Mouse (Mus musculus) natural killer cell, adult 2 months (primary cell): ENCODE data around the gene Tspan18.
A peak's percentile ranks its signal among the peaks of the same experiment; 100 is the strongest.

ENCODE experiments used
- DNase-seq, 2 experiments: peaks; one replicate each; pipeline ENCODE4 v3.0.0; 2022; ENCODE audit warnings: low spot score in 2 of 2

The Tspan18 gene

GRCm38 (mm10) chr2:93187323-93187996, 146.8 kb downstream of the Tspan18 start, which contains the start of gene Trp53i11:
TSS of gene Trp53i11 (plus strand) at chr2:93187548.
- DNase-seq: peak; percentile 88 to 95

DNA sequence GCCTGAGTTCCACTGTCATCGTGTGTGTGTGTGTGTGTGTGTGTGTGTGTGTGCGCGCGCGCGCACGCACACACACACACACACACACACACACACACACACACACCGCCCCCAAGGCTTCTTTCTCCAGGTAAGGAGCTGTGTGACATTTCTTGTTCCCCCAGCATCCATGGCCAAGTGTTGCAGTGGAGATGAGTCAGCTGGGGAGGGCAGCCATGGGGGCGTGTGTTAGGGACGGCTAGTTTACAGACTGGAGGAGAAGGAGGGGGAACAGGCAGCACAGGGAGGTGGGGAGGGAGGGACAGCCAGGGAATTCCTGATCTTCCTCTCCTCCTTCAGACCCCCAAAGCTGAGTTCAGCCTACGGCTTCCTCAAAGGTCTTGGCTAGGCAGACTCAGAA, 151.4 kb downstream of the Tspan18 start:
- no peak for DNase-seq

GRCm38 (mm10) chr2:93180077-93180844, 154.0 kb downstream of the Tspan18 start:
- DNase-seq: peak in 1 of 2 experiments; percentile 39

DNA sequence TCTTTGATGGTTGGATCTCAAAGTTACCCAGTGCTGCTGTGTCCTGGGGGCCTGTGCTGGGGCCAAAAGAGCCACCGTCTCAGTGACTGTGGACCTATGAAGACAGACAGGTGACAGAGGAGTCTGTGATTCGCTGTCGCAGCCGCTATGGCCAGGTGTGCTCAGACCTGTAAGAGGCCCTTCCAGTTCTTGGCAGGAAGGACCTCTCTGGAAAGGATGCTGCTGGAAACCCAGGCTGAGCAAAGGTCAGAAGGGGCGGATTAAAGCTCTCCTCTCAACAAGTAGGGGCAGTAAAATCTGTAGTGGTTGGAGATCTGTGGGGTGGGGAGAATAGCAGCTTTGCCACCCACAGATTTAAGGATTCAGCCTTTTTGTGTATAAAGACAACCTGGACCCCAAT, 154.7 kb downstream of the Tspan18 start:
- DNase-seq: no peak

- no peak for DNase-seq
These were observed 156.0 kb downstream of the Tspan18 start for GRCm38 (mm10) chr2:93178313-93178677.

- no peak for DNase-seq
These were observed 156.5 kb downstream of the Tspan18 start for GRCm38 (mm10) chr2:93177668-93178312.

DNA sequence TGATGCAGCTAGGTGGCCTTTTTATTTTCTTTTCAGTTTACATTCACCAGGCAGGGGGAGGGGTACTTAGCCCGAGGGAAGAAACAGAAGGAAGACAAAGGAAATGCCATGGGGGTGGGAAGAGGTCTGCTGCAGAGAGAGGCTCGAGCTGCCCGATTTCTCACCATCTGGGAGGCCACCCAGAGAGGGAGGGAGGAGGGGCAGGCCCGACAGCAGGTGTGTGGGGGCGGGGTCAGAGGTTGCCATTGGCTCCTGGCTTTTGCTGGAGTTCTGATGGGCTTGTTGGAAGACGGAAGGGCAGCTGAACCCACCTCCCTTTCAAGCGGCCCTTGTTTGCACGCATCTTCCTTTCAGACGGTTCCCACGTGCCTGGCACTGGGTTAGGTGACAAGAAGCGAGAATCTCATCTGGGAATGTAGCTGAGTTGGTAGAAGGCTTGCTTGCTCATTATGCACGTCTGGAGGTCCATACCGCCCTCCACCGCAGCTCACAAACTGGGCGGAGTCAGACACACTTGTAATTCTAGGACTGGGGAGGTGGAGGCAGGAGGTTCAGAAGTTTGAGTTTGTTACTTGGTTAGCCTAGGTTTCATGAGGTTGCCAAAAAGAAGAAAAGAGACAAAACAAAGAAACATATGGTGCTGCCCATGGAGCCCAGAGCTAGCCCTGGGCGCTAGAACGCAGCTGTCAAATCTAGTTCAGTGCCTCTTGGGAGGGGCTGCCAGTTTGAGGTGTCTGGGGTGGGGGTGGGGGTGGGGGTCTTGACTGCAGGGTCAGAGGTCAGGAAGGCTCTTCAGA, 157.2 kb downstream of the Tspan18 start:
- no peak for DNase-seq

- DNase-seq: no peak
These were observed 158.0 kb downstream of the Tspan18 start for GRCm38 (mm10) chr2:93176193-93176798.

GRCm38 (mm10) chr2:93175721-93176120, 158.6 kb downstream of the Tspan18 start:
- DNase-seq: no peak

DNA sequence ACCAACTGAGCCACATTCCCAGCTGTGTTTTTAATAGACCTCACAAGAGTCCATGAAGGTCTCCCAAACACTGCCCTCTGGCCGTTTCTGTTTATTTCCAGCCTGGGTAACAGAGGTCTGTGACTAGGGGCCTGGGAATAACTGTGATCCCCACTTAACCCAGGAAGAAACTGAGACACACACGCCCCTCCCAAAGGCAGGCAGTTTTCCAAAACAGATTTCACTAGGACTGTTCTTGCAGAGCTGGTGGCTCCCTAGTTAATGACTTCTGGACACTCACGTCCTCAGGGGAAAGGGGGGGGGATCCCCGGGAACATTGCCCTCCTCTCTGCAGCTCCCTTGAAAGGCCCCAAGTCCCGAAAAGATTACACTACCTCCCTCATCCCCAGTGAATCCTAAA, 159.0 kb downstream of the Tspan18 start:
- no peak for DNase-seq

GRCm38 (mm10) chr2:93174159-93174558, 160.1 kb downstream of the Tspan18 start:
- no peak for DNase-seq

GRCm38 (mm10) chr2:93172460-93172859, 161.8 kb downstream of the Tspan18 start:
- no peak for DNase-seq

DNA sequence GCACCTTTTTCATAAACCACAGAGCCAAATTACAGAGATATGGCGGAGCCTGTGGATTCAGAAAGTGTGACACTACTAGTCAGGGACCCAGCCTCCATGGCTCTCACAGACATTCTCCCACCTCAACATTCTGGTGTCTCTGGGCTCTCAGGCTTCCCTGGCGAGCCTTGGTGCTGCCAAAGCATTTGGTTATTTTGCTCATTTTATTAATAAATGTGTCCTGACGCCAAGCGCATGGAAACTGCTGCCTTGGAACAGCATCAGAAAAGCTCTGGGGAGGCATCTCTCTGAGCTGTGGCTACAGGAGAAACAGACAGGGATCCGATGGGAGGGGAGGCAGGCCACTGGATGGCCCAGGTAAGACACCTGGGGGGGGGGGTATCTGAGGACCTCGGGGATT, 162.4 kb downstream of the Tspan18 start:
- no peak for DNase-seq

GRCm38 (mm10) chr2:93170845-93171200, 163.5 kb downstream of the Tspan18 start:
- no peak for DNase-seq

DNA sequence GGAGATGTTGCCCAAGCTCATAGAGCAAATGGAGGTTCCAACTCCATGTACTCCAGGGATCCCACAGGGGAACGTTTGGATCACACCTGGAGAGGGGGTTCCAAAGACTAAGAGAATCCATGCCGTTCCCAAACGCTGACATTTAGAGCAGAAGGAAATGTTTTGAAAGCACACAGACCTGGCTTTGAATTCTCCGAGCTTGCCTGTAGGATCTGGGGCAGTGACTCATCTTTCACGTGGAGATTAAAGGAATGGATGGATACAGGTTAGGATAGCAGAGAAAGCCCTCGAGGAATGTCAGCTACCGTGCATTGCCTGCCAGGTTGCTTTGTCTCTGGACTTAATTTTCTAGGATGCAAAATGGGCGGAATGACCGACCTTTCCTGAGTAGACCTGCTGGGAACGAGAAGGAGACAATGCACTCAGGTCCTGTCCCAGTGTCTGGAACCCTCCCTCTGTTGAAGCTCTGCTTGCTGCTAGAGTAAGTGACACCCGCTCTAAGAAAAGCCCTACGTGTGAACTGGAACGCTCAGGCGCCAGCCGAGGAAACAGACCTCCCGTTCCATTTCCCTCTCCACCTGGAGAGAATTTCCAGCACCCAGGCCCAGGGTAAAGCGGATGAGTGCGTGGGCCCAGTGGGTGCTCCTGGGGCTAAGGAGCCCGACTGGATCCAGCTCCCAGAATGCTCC, 164.0 kb downstream of the Tspan18 start:
- DNase-seq: no peak

GRCm38 (mm10) chr2:93166734-93167406, 167.4 kb downstream of the Tspan18 start:
- peak in 1 of 2 experiments; percentile 66 for DNase-seq

DNA sequence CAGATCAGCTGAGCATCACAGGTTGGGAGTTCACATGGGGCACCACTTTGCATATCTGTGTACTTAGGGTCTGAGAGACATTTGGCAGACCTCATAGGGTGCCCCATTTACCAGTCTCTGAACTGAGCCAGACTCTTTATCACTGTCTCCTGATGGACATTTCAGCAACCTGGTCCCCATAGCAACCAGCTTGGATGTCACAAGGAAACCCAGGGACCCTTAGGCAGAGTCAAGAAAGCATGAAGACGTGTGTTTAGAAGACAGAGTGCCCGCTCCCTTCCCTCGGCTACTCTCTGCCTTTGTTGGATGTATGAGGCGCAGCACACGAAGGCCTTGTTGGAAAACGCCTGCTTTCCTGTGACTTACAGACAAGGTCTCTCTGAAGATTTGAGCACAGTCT, 168.0 kb downstream of the Tspan18 start:
- no peak for DNase-seq

DNA sequence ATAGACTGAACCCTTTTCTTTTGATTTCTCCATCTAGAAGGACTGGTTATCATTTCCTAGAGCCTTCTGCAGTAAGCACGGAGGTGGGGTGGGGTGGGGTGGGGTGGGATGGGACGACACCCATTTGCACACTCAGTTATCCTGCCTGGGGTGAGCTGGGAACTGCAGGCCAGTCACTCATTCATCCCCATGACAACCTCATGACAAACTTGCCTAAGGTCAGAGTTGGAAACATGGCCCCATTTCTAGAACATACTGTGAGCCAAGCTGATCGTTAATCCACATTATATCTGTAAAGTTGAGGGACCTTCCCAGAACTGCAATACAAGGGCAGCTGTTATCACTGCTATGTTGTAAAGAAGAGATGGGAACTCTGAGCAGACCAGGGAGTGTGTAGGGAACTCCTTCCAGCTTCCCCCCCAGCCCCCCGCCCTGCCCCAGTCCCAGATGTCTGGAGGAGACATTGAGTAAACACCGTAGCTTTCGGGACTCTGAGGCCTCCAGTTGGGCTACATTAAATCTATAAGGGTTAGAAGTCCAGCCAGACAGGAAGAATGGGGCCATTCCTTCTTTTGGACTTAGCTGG, 170.5 kb downstream of the Tspan18 start:
- no peak for DNase-seq

- DNase-seq: peak in 1 of 2 experiments; percentile 46
These were observed 171.0 kb downstream of the Tspan18 start for GRCm38 (mm10) chr2:93163317-93163716.

DNA sequence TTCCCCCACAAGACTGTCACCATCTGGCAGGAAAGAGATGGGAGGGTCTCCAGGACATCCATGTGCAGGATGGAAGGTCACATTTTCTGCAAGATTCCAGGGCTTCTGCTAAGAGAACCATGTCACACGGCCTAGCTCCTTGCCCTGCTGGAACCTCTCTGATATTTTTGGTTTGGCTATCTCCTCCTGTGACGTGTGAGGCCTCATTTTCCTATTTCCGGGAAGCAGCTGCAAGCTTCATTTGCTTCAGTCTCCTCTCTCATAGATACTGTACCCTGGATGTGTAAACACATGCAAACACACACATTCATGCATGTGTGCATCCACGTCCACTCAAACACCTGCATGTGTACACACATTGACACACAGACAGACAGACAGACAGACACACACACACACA, 171.5 kb downstream of the Tspan18 start:
- DNase-seq: peak in 1 of 2 experiments; percentile 60
